Mouse (Mus musculus): ENCODE measurements at regions not wholly inside any gene's neighbourhood (a gene's known extent, or its start where the extent isn't known, plus 50 kb on each side); places are given as distances from the start of the nearest gene placed in this dataset.
A peak's percentile ranks its signal among the peaks of the same experiment; 100 is the strongest.

DNA sequence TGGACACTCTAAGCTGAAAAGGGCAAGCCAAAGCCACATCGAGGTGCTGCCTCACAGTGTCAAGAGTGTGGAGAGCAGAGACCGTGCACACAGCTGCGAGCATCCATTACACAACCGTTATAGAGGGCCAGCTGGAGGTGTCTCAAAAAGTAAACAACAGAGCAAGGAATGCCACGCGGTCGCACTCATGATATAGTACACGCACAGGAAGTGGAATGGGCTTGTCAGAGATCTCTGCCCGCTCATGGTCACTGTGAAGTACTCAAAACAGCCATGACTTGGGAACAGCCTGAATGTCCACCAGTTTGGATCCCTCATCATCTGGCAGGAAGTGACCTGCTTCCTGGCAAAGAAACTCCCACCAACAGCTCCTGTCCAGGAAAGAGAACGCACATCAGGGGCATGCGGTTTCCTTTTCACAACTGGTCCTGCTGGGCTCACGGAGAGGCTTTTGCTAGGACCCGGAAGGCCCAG is 76.9 kb upstream of the Ppp2r5a start:
- TF ChIP-seq MAX (IDR thresholded peaks at IDR 0.05; ENCODE audit: low read length) (no peak), CTCF (IDR thresholded peaks at IDR 0.05 in 2 of 3, conservative IDR thresholded peaks at IDR 0.05 in 1 of 3; ENCODE audit: control insufficient read depth in 1 of 3, insufficient read depth in 1 of 3, low read depth in 2 of 3, low read length in 3 of 3, poor library complexity in 1 of 3, severe bottlenecking in 1 of 3) (no peak), JUND (IDR thresholded peaks at IDR 0.05; ENCODE audit: low read depth, low read length) (no peak), POLR2AphosphoS2 (IDR thresholded peaks at IDR 0.05; ENCODE audit: low read length) (no peak), NRF1 (IDR thresholded peaks at IDR 0.05; ENCODE audit: insufficient read depth, low read depth, low read length, poor library complexity, severe bottlenecking) (no peak), MYC (IDR thresholded peaks at IDR 0.05; ENCODE audit: low read depth, low read length) (no peak), RCOR1 (IDR thresholded peaks at IDR 0.05; ENCODE audit: low read depth, low read length) (no peak), GABPA (IDR thresholded peaks at IDR 0.05; ENCODE audit: low read depth, low read length) (no peak)
- peaks cover 0 to 6% of the 10 kb centered on the region in 2 experiments; a peak in 3 of 4 replicates for H3K27me3 ChIP-seq (ENCODE audit: control insufficient read depth in 1 of 2, insufficient read depth in 2 of 2, low read length in 2 of 2)
- H3K27ac ChIP-seq (ENCODE audit: control insufficient read depth, low read depth, low read length): no peak overlapping the region
- H3K9me3 ChIP-seq (replicated peaks; ENCODE audit: insufficient read depth, low read length): no peaks in the 10 kb centered on the region
- no peak overlapping the region for H3K4me3 ChIP-seq (ENCODE audit: control insufficient read depth in 1 of 2, insufficient read depth in 1 of 2, low read depth in 2 of 2, low read length in 2 of 2)
- no peaks in the 10 kb centered on the region for H3K4me1 ChIP-seq (ENCODE audit: control insufficient read depth in 1 of 2, insufficient read depth in 2 of 2, low read length in 2 of 2)
- no peak overlapping the region for H3K9ac ChIP-seq (ENCODE audit: control insufficient read depth, low read depth, low read length, poor library complexity, severe bottlenecking)
- no peaks in the 10 kb centered on the region for H3K36me3 ChIP-seq (ENCODE audit: control insufficient read depth in 1 of 2, insufficient read depth in 2 of 2, low read length in 2 of 2)
- no peak for DNase-seq (ENCODE audit: low read depth, low spot score)
- H3K79me2 ChIP-seq (ENCODE audit: control insufficient read depth, insufficient read depth, low read length, poor library complexity): no peaks in the 10 kb centered on the region

DNA sequence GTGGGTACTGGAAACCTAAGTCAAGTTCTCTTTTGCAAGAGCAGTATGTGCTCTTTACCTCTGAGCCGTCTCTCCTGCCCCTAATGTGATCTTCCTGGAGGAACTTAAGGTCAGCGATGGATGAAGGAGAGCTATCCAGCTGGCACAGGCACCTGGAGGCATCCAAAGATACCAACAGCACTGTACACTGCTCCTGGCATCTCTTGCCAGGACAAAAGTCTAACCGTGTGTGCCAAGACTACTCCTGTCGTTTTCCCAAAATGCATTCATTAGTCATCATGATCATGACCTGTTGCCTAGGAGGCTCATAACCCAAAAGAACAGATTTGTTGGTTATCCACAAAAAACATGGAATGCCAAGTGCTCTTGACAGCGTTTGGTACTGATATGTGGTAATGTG is 69.5 kb upstream of the Ppp2r5a start:
- Histone ChIP-seq H3K9ac (ENCODE audit: control insufficient read depth, low read depth, low read length, poor library complexity, severe bottlenecking) (no peak overlapping the region), H3K4me3 (ENCODE audit: control insufficient read depth in 1 of 2, insufficient read depth in 1 of 2, low read depth in 2 of 2, low read length in 2 of 2) (no peak overlapping the region), H3K4me1 (ENCODE audit: control insufficient read depth in 1 of 2, insufficient read depth in 2 of 2, low read length in 2 of 2) (0 out of 4 replicates have a peak, but pooled peaks cover 0 to 10% of the 10 kb centered on the region in 2 experiments), H3K9me3 (replicated peaks; ENCODE audit: insufficient read depth, low read length) (no peaks in the 10 kb centered on the region), H3K27ac (ENCODE audit: control insufficient read depth, low read depth, low read length) (no peak overlapping the region), H3K79me2 (ENCODE audit: control insufficient read depth, insufficient read depth, low read length, poor library complexity) (no peaks in the 10 kb centered on the region), H3K27me3 (ENCODE audit: control insufficient read depth in 1 of 2, insufficient read depth in 2 of 2, low read length in 2 of 2) (peaks cover 2 to 4% of the 10 kb centered on the region in 2 experiments; a peak in 2 of 4 replicates), H3K36me3 (ENCODE audit: control insufficient read depth in 1 of 2, insufficient read depth in 2 of 2, low read length in 2 of 2) (peaks cover 0 to 3% of the 10 kb centered on the region in 2 experiments; a peak in 1 of 4 replicates)
- TF ChIP-seq E2F4 (IDR thresholded peaks at IDR 0.05; ENCODE audit: borderline replicate concordance, low read depth, low read length) (no peak), KAT2A (conservative IDR thresholded peaks at IDR 0.05; ENCODE audit: low read depth, low read length) (no peak)
- DNase-seq (ENCODE audit: low read depth, low spot score): no peak

GRCm38 (mm10) chr1:191471489-191471888 is 68.4 kb upstream of the Ppp2r5a start:
- no peak for DNase-seq (ENCODE audit: low read depth, low spot score)
- Histone ChIP-seq H3K36me3 (ENCODE audit: control insufficient read depth in 1 of 2, insufficient read depth in 2 of 2, low read length in 2 of 2) (peaks cover 0 to 3% of the 10 kb centered on the region in 2 experiments; a peak in 1 of 4 replicates), H3K4me3 (ENCODE audit: control insufficient read depth in 1 of 2, insufficient read depth in 1 of 2, low read depth in 2 of 2, low read length in 2 of 2) (no peak overlapping the region), H3K27me3 (ENCODE audit: control insufficient read depth in 1 of 2, insufficient read depth in 2 of 2, low read length in 2 of 2) (peaks cover 2 to 4% of the 10 kb centered on the region in 2 experiments; a peak in 2 of 4 replicates), H3K27ac (ENCODE audit: control insufficient read depth, low read depth, low read length) (no peak overlapping the region), H3K9me3 (replicated peaks; ENCODE audit: insufficient read depth, low read length) (no peaks in the 10 kb centered on the region), H3K9ac (ENCODE audit: control insufficient read depth, low read depth, low read length, poor library complexity, severe bottlenecking) (no peak overlapping the region), H3K79me2 (ENCODE audit: control insufficient read depth, insufficient read depth, low read length, poor library complexity) (no peaks in the 10 kb centered on the region), H3K4me1 (ENCODE audit: control insufficient read depth in 1 of 2, insufficient read depth in 2 of 2, low read length in 2 of 2) (0 out of 4 replicates have a peak, but pooled peaks cover 0 to 10% of the 10 kb centered on the region in 2 experiments)
- TF ChIP-seq USF2 (IDR thresholded peaks at IDR 0.05; ENCODE audit: borderline replicate concordance in 1 of 2, insufficient read depth in 1 of 2, low read depth in 1 of 2, low read length in 2 of 2) (no peak), ETS1 (IDR thresholded peaks at IDR 0.05; ENCODE audit: low read depth, low read length) (no peak), ZNF384 (IDR thresholded peaks at IDR 0.05; ENCODE audit: low read depth, low read length) (0 out of 2 replicates have a peak, but pooled peaks have one; percentile 14)

Measured in MEL (cell line).